Mouse (Mus musculus): ENCODE data around the gene Dab1. TPM values are rescaled to one million over a fixed set of nuclear protein-coding genes. Genes with fewer than 3 reads are reported as not detected.

Gene Dab1
- polyA plus RNA-seq, 1 experiment = 1.5 TPM

DNA sequence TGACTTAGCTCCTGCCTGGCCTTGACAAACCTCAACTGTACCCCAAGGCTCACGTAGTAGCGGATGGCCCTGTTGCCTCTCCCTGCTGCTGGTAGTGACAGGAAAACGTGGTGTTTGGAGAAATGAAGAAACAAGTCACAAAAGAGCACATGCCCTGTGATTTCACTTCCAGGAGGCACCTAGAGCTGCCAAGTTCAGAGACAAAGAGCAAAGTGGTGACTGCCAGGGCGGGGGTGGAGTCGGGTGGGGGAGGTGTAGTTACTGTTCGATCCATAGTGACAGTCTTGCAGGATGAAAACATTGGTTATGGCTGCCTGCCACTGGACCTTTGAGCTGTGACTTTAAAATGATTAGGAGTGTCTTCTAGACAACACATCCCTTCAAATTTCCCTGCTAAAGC is 599.6 kb downstream of the Dab1 start:
- TF ChIP-seq POLR2A (IDR thresholded peaks at IDR 0.05; ENCODE audit: borderline replicate concordance, control insufficient read depth, low read depth, low read length) (no peak), CTCF (IDR thresholded peaks at IDR 0.05; ENCODE audit: control insufficient read depth, insufficient read depth, low read length) (no peak)
- H3K4me1 ChIP-seq (ENCODE audit: control insufficient read depth, insufficient read depth, low read length) = no peaks in the 10 kb centered on the region
- H3K27ac ChIP-seq (ENCODE audit: control insufficient read depth, insufficient read depth, low read depth, low read length, poor library complexity) = no peak overlapping the region
- 68% methylated on average over 6 of the region's 6 CpGs for WGBS
- no peak overlapping the region for H3K4me3 ChIP-seq (replicated peaks; ENCODE audit: control insufficient read depth, low read depth, low read length)

- H3K4me3 ChIP-seq (replicated peaks; ENCODE audit: control insufficient read depth, low read depth, low read length) = no peak overlapping the region
- H3K27ac ChIP-seq (ENCODE audit: control insufficient read depth, insufficient read depth, low read depth, low read length, poor library complexity) = no peak overlapping the region
- 42% methylated on average over 3 of the region's 3 CpGs for WGBS
- TF ChIP-seq CTCF (IDR thresholded peaks at IDR 0.05; ENCODE audit: control insufficient read depth, insufficient read depth, low read length) (no peak), POLR2A (IDR thresholded peaks at IDR 0.05; ENCODE audit: borderline replicate concordance, control insufficient read depth, low read depth, low read length) (no peak)
- no peaks in the 10 kb centered on the region for H3K4me1 ChIP-seq (ENCODE audit: control insufficient read depth, insufficient read depth, low read length)
These were observed 600.9 kb downstream of the Dab1 start for GRCm38 (mm10) chr4:104220099-104220498.

DNA sequence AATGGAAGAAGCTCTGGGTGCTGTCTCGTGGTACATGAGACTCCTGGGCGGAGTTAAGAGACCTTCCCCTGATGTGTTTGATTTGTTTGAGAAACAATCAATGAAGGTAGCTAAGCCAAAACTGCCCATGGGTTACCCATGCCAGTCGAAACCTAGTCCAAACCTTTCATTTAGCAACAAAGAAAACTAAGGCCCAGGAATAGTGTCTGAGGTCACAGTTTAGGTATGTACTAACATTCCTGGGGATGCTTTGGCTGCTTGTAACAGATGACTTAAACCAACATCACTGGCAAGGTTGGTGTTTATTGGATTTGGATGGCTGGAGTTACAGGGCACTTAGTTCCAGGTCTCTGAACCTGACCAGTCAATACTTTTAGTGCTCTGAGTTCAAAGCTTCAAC is 610.1 kb downstream of the Dab1 start:
- Histone ChIP-seq H3K4me3 (replicated peaks; ENCODE audit: control insufficient read depth, low read depth, low read length) (no peak overlapping the region), H3K4me1 (ENCODE audit: control insufficient read depth, insufficient read depth, low read length) (no peaks in the 10 kb centered on the region), H3K27ac (ENCODE audit: control insufficient read depth, insufficient read depth, low read depth, low read length, poor library complexity) (no peak overlapping the region)
- WGBS = 63% methylated on average over 3 of the region's 3 CpGs
- TF ChIP-seq POLR2A (IDR thresholded peaks at IDR 0.05; ENCODE audit: borderline replicate concordance, control insufficient read depth, low read depth, low read length) = no peak
- TF ChIP-seq CTCF (IDR thresholded peaks at IDR 0.05; ENCODE audit: control insufficient read depth, insufficient read depth, low read length) = no peak

GRCm38 (mm10) chr4:104246506-104246905 is 627.3 kb downstream of the Dab1 start:
- Histone ChIP-seq H3K27ac (ENCODE audit: control insufficient read depth, insufficient read depth, low read depth, low read length, poor library complexity) (no peak overlapping the region), H3K4me1 (ENCODE audit: control insufficient read depth, insufficient read depth, low read length) (no peaks in the 10 kb centered on the region), H3K4me3 (replicated peaks; ENCODE audit: control insufficient read depth, low read depth, low read length) (no peak overlapping the region)
- TF ChIP-seq POLR2A (IDR thresholded peaks at IDR 0.05; ENCODE audit: borderline replicate concordance, control insufficient read depth, low read depth, low read length) (no peak), CTCF (IDR thresholded peaks at IDR 0.05; ENCODE audit: control insufficient read depth, insufficient read depth, low read length) (no peak)
- 7% methylated on average over 1 of the region's 1 CpGs for WGBS

GRCm38 (mm10) chr4:104249462-104249861 is 630.3 kb downstream of the Dab1 start:
- WGBS = 79% methylated on average over 6 of the region's 6 CpGs
- TF ChIP-seq POLR2A (IDR thresholded peaks at IDR 0.05; ENCODE audit: borderline replicate concordance, control insufficient read depth, low read depth, low read length) (no peak), CTCF (IDR thresholded peaks at IDR 0.05; ENCODE audit: control insufficient read depth, insufficient read depth, low read length) (no peak)
- H3K27ac ChIP-seq (ENCODE audit: control insufficient read depth, insufficient read depth, low read depth, low read length, poor library complexity) = no peak overlapping the region
- no peak overlapping the region for H3K4me3 ChIP-seq (replicated peaks; ENCODE audit: control insufficient read depth, low read depth, low read length)
- H3K4me1 ChIP-seq (ENCODE audit: control insufficient read depth, insufficient read depth, low read length) = no peaks in the 10 kb centered on the region

- TF ChIP-seq POLR2A (IDR thresholded peaks at IDR 0.05; ENCODE audit: borderline replicate concordance, control insufficient read depth, low read depth, low read length) (no peak), CTCF (IDR thresholded peaks at IDR 0.05; ENCODE audit: control insufficient read depth, insufficient read depth, low read length) (no peak)
- Histone ChIP-seq H3K27ac (ENCODE audit: control insufficient read depth, insufficient read depth, low read depth, low read length, poor library complexity) (no peak overlapping the region), H3K4me3 (replicated peaks; ENCODE audit: control insufficient read depth, low read depth, low read length) (no peak overlapping the region), H3K4me1 (ENCODE audit: control insufficient read depth, insufficient read depth, low read length) (no peaks in the 10 kb centered on the region)
- 79% methylated on average over 8 of the region's 8 CpGs for WGBS
These were observed 638.6 kb downstream of the Dab1 start for GRCm38 (mm10) chr4:104257776-104258175.

GRCm38 (mm10) chr4:104269422-104270172 is 650.4 kb downstream of the Dab1 start:
- H3K4me3 ChIP-seq (replicated peaks; ENCODE audit: control insufficient read depth, low read depth, low read length) = no peak overlapping the region
- WGBS = 76% methylated on average over 6 of the region's 6 CpGs
- TF ChIP-seq CTCF (IDR thresholded peaks at IDR 0.05; ENCODE audit: control insufficient read depth, insufficient read depth, low read length) (no peak), POLR2A (IDR thresholded peaks at IDR 0.05; ENCODE audit: borderline replicate concordance, control insufficient read depth, low read depth, low read length) (no peak)
- no peaks in the 10 kb centered on the region for H3K4me1 ChIP-seq (ENCODE audit: control insufficient read depth, insufficient read depth, low read length)
- no peak overlapping the region for H3K27ac ChIP-seq (ENCODE audit: control insufficient read depth, insufficient read depth, low read depth, low read length, poor library complexity)

DNA sequence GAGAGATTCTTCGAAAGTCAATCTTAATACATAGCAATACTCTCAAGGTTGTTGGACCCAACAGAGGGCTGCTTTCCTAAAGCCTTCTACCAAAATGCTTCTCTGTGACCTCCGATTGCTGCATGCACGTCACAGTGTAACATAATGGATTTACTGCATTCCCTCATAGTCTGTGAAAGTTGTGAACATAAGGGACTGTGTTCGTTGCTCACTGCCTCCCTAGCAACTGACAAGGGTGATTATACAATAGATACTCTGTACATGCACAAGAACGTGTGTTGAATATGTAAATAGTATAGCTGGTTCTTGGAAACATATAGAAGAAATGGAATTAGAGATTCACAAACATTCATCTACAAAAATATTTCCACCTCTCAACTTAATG is 651.0 kb downstream of the Dab1 start:
- Histone ChIP-seq H3K4me1 (ENCODE audit: control insufficient read depth, insufficient read depth, low read length) (no peaks in the 10 kb centered on the region), H3K27ac (ENCODE audit: control insufficient read depth, insufficient read depth, low read depth, low read length, poor library complexity) (no peak overlapping the region), H3K4me3 (replicated peaks; ENCODE audit: control insufficient read depth, low read depth, low read length) (no peak overlapping the region)
- 79% methylated on average over 5 of the region's 5 CpGs for WGBS
- TF ChIP-seq POLR2A (IDR thresholded peaks at IDR 0.05; ENCODE audit: borderline replicate concordance, control insufficient read depth, low read depth, low read length) (no peak), CTCF (IDR thresholded peaks at IDR 0.05; ENCODE audit: control insufficient read depth, insufficient read depth, low read length) (no peak)

DNA sequence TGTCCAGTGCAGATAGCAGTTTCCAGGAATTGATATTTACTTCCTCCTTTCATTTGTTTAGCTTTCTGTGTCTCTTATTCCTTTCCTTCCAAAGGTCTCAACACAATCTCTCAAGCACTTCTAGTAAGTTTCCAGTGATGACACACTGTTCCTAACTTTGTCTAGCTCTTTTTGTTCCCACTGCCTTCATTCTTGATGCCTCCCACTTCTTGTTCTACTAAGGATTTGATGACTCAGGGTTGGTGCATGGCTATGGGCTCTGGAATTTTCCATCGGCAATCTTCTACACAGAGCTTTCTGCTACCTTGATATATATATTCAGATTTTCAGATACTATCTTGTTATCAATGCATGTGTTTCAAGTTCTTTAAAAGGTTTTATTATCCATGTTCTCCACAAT is 656.1 kb downstream of the Dab1 start:
- H3K4me1 ChIP-seq (ENCODE audit: control insufficient read depth, insufficient read depth, low read length) = no peaks in the 10 kb centered on the region
- H3K4me3 ChIP-seq (replicated peaks; ENCODE audit: control insufficient read depth, low read depth, low read length) = no peak overlapping the region
- H3K27ac ChIP-seq (ENCODE audit: control insufficient read depth, insufficient read depth, low read depth, low read length, poor library complexity) = no peak overlapping the region
- no peak for TF ChIP-seq CTCF (IDR thresholded peaks at IDR 0.05; ENCODE audit: control insufficient read depth, insufficient read depth, low read length)
- TF ChIP-seq POLR2A (IDR thresholded peaks at IDR 0.05; ENCODE audit: borderline replicate concordance, control insufficient read depth, low read depth, low read length) = no peak
- 71% methylated on average over 1 of the region's 1 CpGs for WGBS
